Mouse (Mus musculus) liver, embryonic 13.5 days (tissue): ENCODE data around the gene Ccm2. TPM values are rescaled to one million over a fixed set of nuclear protein-coding genes. Genes with fewer than 3 reads are reported as not detected.
A peak's percentile ranks its signal among the peaks of the same experiment; 100 is the strongest.

Experiments used
- ATAC-seq: fragments of 200-750 bp; cut with Nextera tagmentation; 2 replicates; pipeline ENCODE4 v1.8.0; 2017; ENCODE audit warnings: low read depth, mild to moderate bottlenecking, moderate number of reproducible peaks, moderate library complexity
- DNase-seq: peaks from one replicate; pipeline ENCODE4 v3.0.0; 2022
- H3K27ac ChIP-seq: fragments of 300-500 bp; sonication (generic); 2 replicates; pipeline ENCODE4 v1.5.1; 2015; ENCODE audit warnings: moderate library complexity, mild to moderate bottlenecking, inconsistent platforms
- H3K27me3 ChIP-seq: fragments of 300-500 bp; sonication (generic); 2 replicates; pipeline ENCODE4 v1.6.1; 2015; ENCODE audit warnings: mild to moderate bottlenecking, inconsistent platforms
- H3K36me3 ChIP-seq: fragments of 300-500 bp; sonication (generic); 2 replicates; pipeline ENCODE4 v1.6.1; 2015; ENCODE audit warnings: mild to moderate bottlenecking, inconsistent platforms
- H3K4me1 ChIP-seq: fragments of 300-500 bp; sonication (generic); replicated peaks from 2 replicates; pipeline ENCODE4 v1.6.1; 2015; ENCODE audit warnings: inconsistent platforms
- H3K4me2 ChIP-seq: fragments of 300-500 bp; sonication (generic); 2 replicates; pipeline ENCODE4 v1.6.1; 2015; ENCODE audit warnings: inconsistent platforms, mild to moderate bottlenecking, moderate library complexity
- H3K4me3 ChIP-seq: fragments of 300-500 bp; sonication (generic); replicated peaks from 2 replicates; pipeline ENCODE4 v1.5.1; 2015; ENCODE audit warnings: mild to moderate bottlenecking, inconsistent platforms
- H3K9ac ChIP-seq: fragments of 300-500 bp; sonication (generic); 2 replicates; pipeline ENCODE4 v1.6.1; 2015; ENCODE audit warnings: mild to moderate bottlenecking, inconsistent platforms
- H3K9me3 ChIP-seq: fragments of 300-500 bp; sonication (generic); replicated peaks from 2 replicates; pipeline ENCODE4 v1.6.1; 2016; ENCODE audit warnings: inconsistent platforms
- WGBS: fragments of 180-500 bp; shearing (Covaris S2); methylation state at CpG from one replicate; pipeline ENCODE4 v1.1.7; 2015; ENCODE audit not compliant: insufficient replicate concordance; 5-methylcytosine and 5-hydroxymethylcytosine counted together
- polyA plus RNA-seq: library from polyadenylated mRNA; unstranded; fragments of >200 nt; fragmentation: Nextera tagmentation; extraction: Ambion mirVana; gene quantifications from 2 replicates; pipeline ENCODE4 v1.2.1, GENCODE M21; 2015

Gene Ccm2
- polyA plus RNA-seq, 1 experiment from 2014 or later: 46.1 TPM

- Histone ChIP-seq H3K36me3 (peaks cover 74% of the 10 kb centered on the region), H3K27me3 (no peaks in the 10 kb centered on the region), H3K4me2 (peak overlapping the region; percentile 19; the same call in 1 of the 2 replicates), H3K4me1 (peaks cover 76% of the 10 kb centered on the region), H3K9ac (peak overlapping the region; percentile 42), H3K4me3 (no peak overlapping the region), H3K9me3 (no peaks in the 10 kb centered on the region), H3K27ac (peak overlapping the region; percentile 95)
- DNase-seq: no peak
- no peak for ATAC-seq
- 32% methylated on average over 3 of the region's 3 CpGs for WGBS
Measured at GRCm38 (mm10) chr11:6586660-6587059, 40.0 kb downstream of the Ccm2 start.

- no peak for ATAC-seq
- H3K9ac ChIP-seq: 0 out of 2 replicates have a peak overlapping the region, but pooled peaks have one; percentile 6
- H3K36me3 ChIP-seq: peaks cover 80% of the 10 kb centered on the region
- no peaks in the 10 kb centered on the region for H3K27me3 ChIP-seq
- no peak for DNase-seq
- peak overlapping the region; percentile 95 for H3K27ac ChIP-seq
- H3K9me3 ChIP-seq: no peaks in the 10 kb centered on the region
- H3K4me3 ChIP-seq: no peak overlapping the region
- WGBS: 86% methylated on average over 7 of the region's 7 CpGs
- peaks cover 83% of the 10 kb centered on the region for H3K4me1 ChIP-seq
- no peak overlapping the region for H3K4me2 ChIP-seq
Measured at GRCm38 (mm10) chr11:6587249-6587940, 40.7 kb downstream of the Ccm2 start.

DNA sequence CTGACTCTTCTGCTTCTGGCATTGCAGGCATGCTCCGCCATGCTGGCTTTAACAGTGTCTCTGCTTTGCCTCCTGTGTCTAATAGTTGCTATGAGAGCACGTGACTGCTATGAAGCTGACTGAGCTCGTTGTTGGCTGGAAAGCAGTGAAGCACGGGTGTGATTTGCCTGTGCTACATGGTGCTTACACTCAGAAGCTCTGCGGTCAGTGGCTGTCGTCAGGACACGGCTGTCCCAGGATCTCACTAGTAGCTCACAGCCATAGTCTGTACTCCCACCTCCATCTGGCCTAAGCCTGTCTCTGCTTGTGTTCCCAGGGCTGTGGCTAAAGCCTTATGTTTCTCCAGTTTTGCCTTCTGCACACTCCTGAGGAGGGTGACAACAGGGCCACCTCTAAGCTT is 41.6 kb downstream of the Ccm2 start:
- Histone ChIP-seq H3K4me2 (no peak overlapping the region), H3K27me3 (no peaks in the 10 kb centered on the region), H3K4me3 (no peak overlapping the region), H3K9me3 (no peaks in the 10 kb centered on the region), H3K9ac (no peak overlapping the region), H3K4me1 (peaks cover 90% of the 10 kb centered on the region), H3K36me3 (peaks cover 82% of the 10 kb centered on the region), H3K27ac (peak overlapping the region; percentile 95)
- DNase-seq (no peak), ATAC-seq (no peak)
- 93% methylated on average over 7 of the region's 7 CpGs for WGBS

- 42% methylated on average over 7 of the region's 7 CpGs for WGBS
Measured at GRCm38 (mm10) chr11:6589838-6590237, 43.2 kb downstream of the Ccm2 start.

DNA sequence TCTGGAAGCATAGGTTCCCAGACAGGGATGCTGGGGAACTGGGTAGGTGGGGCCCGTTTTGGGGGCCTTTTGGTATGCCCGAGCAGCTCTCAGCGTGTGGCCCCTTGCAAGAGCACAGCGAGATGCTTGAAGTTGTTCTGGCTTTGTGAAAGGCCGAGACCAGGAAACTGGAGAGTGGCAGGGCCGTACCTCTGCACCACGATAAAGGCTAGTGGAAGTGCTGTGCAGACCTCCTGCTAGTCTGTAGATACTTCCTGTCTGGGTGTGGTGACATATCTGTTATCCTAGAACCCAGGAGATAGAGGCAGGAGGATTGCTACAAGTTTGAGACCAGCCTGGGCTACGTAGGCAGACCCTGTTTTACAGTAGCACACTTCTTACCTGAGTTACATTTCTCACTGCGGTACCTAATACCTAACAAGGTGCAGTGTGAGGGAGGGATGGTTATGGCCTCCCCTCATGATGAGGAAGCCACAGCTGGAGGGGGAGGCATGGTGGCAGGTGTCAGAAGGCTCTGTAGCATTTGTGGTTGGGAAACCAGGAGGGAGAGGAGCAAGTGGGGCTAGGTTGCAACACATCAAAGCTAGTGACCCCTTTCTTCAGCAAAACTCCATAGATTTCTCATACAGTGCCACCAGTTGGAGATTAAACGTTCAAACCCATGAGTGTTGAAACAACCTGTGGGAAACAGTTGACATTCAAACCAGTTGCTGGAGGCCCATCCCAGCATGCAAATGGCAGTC is 44.4 kb downstream of the Ccm2 start:
- Histone ChIP-seq H3K4me1 (peaks cover 98% of the 10 kb centered on the region), H3K9ac (peak overlapping the region; percentile 66), H3K4me2 (peak overlapping the region; percentile 61), H3K9me3 (no peaks in the 10 kb centered on the region), H3K27me3 (no peaks in the 10 kb centered on the region), H3K27ac (peak overlapping the region; percentile 95), H3K4me3 (0 out of 2 replicates have a peak overlapping the region, but pooled peaks have one; percentile 18), H3K36me3 (peaks cover 88% of the 10 kb centered on the region)
- ATAC-seq: peak; percentile 89
- peak; percentile 65 for DNase-seq
- WGBS: 24% methylated on average over 10 of the region's 10 CpGs

More at GRCm38 (mm10) chr11:6589838-6590237, 43.2 kb downstream of the Ccm2 start:
- Histone ChIP-seq H3K36me3 (peaks cover 88% of the 10 kb centered on the region), H3K4me2 (peak overlapping the region; percentile 61), H3K9me3 (no peaks in the 10 kb centered on the region), H3K27me3 (no peaks in the 10 kb centered on the region), H3K9ac (peak overlapping the region; percentile 66), H3K27ac (peak overlapping the region; percentile 95), H3K4me1 (peaks cover 97% of the 10 kb centered on the region), H3K4me3 (peak overlapping the region; percentile 21)
- no peak for DNase-seq
- ATAC-seq: peak; percentile 75

DNA sequence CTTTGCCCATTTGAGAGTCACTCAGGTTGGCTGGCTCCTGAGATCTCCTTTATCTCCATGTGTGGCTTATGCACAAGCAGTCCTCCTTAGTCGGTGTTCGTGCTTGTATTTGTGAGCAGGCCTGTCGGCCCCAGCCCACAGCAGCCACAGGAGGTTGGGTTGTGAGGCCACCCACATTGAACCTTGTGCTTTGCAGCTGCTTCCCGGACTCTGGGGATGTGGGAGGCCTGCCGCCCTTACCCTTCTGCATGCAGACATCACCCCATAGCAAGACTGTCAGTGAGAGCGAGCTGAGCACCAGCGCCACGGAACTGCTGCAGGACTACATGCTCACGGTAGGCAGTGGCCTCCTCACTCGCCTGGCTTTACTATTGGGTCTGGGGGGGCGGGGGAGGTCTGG is 46.7 kb downstream of the Ccm2 start:
- Histone ChIP-seq H3K4me1 (peaks cover 100% of the 10 kb centered on the region), H3K9me3 (no peaks in the 10 kb centered on the region), H3K4me2 (no peak overlapping the region), H3K27ac (peak overlapping the region; percentile 95), H3K4me3 (no peak overlapping the region), H3K27me3 (no peaks in the 10 kb centered on the region), H3K36me3 (peaks cover 99% of the 10 kb centered on the region), H3K9ac (0 out of 2 replicates have a peak overlapping the region, but pooled peaks have one; percentile 61)
- no peak for ATAC-seq
- DNase-seq: no peak
- 75% methylated on average over 11 of the region's 11 CpGs for WGBS

DNA sequence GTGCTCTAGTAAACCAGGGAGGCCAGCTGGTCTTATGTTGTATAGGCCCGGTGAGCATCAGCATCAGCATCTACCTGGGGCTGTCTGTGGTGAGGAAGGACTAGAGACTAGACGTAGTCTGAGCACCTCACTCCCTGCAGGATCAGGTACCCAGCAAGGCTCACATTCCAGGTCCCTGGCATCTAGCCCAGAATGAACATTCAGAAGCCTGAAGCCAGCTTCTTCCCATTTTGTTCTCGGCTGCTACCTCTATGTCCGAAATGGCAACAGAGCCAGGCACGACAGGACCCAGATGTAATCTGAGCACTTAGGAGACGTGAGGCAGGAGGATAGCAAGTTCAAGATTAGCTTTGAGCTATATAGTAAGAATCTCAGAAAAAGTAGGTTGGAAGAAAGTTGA is 48.2 kb downstream of the Ccm2 start:
- DNase-seq (no peak), ATAC-seq (no peak)
- Histone ChIP-seq H3K4me2 (peak overlapping the region; percentile 51), H3K9ac (peak overlapping the region; percentile 61), H3K36me3 (peaks cover 87% of the 10 kb centered on the region), H3K4me1 (peaks cover 100% of the 10 kb centered on the region), H3K27ac (peak overlapping the region; percentile 95), H3K4me3 (peak overlapping the region; percentile 18), H3K27me3 (no peaks in the 10 kb centered on the region), H3K9me3 (no peaks in the 10 kb centered on the region)
- 66% methylated on average over 6 of the region's 6 CpGs for WGBS

GRCm38 (mm10) chr11:6595339-6595738 is 48.7 kb downstream of the Ccm2 start:
- peak overlapping the region; percentile 51 for H3K4me2 ChIP-seq
- H3K9ac ChIP-seq: peak overlapping the region; percentile 61
- DNase-seq (peak; percentile 39), ATAC-seq (peak; percentile 70)
- H3K9me3 ChIP-seq: no peaks in the 10 kb centered on the region
- 19% methylated on average over 5 of the region's 5 CpGs for WGBS
- peaks cover 82% of the 10 kb centered on the region for H3K36me3 ChIP-seq
- H3K4me1 ChIP-seq: peaks cover 100% of the 10 kb centered on the region
- H3K4me3 ChIP-seq: peak overlapping the region; percentile 18
- peak overlapping the region; percentile 95 for H3K27ac ChIP-seq
- H3K27me3 ChIP-seq: no peaks in the 10 kb centered on the region

- Histone ChIP-seq H3K27me3 (no peaks in the 10 kb centered on the region), H3K9ac (peak overlapping the region; percentile 61), H3K36me3 (peaks cover 74% of the 10 kb centered on the region), H3K9me3 (no peaks in the 10 kb centered on the region), H3K4me1 (peaks cover 100% of the 10 kb centered on the region), H3K4me3 (no peak overlapping the region), H3K4me2 (no peak overlapping the region), H3K27ac (peak overlapping the region; percentile 95)
- ATAC-seq (no peak), DNase-seq (no peak)
- WGBS: 98% methylated on average over 6 of the region's 6 CpGs
Measured at GRCm38 (mm10) chr11:6596205-6596604, 49.5 kb downstream of the Ccm2 start.

- Histone ChIP-seq H3K27me3 (0 out of 2 replicates have a peak, but pooled peaks cover 2% of the 10 kb centered on the region), H3K36me3 (peaks cover 69% of the 10 kb centered on the region), H3K4me3 (no peak overlapping the region), H3K4me2 (no peak overlapping the region), H3K4me1 (peaks cover 98% of the 10 kb centered on the region), H3K27ac (peak overlapping the region; percentile 95), H3K9ac (peak overlapping the region; percentile 33; the same call in 1 of the 2 replicates), H3K9me3 (no peaks in the 10 kb centered on the region)
- WGBS: 78% methylated on average over 3 of the region's 3 CpGs
- no peak for ATAC-seq
- no peak for DNase-seq
Measured at GRCm38 (mm10) chr11:6596616-6597015, 49.9 kb downstream of the Ccm2 start.

GRCm38 (mm10) chr11:6597523-6597922 is 50.8 kb downstream of the Ccm2 start:
- no peak overlapping the region for H3K4me3 ChIP-seq
- DNase-seq (no peak), ATAC-seq (no peak)
- peaks cover 93% of the 10 kb centered on the region for H3K4me1 ChIP-seq
- H3K27me3 ChIP-seq: peaks cover 10% of the 10 kb centered on the region
- 0 out of 2 replicates have a peak overlapping the region, but pooled peaks have one; percentile 41 for H3K9ac ChIP-seq
- WGBS: 77% methylated on average over 7 of the region's 7 CpGs
- H3K9me3 ChIP-seq: no peaks in the 10 kb centered on the region
- peaks cover 60% of the 10 kb centered on the region for H3K36me3 ChIP-seq
- H3K27ac ChIP-seq: peak overlapping the region; percentile 95
- H3K4me2 ChIP-seq: no peak overlapping the region
